In the genomic region with DNA sequence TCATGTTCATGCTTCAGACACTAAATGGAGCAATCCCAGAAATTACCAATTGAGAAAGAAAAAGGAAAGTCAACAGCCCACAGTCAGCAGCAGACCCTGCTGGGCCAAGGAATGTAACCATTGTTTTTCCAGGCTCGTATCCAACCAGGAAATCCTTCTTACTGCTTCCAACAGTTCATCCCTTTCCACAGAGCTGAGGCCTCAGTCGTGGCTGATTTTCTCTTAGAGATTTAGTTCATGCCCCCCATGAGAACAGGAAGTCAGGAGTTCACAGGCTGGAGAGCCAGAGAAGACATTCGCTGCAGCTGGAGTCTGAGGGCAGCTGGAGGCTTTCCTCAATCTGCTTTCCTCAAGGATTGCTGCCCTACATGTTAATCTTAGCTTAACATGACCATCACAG, we compare ENCODE assay signal across 10 mouse cellular contexts. TPM values are rescaled to one million over a fixed set of nuclear protein-coding genes. Genes with fewer than 3 reads are reported as not detected.
DNase-seq lines count a peak whose midpoint lies in the region; TF ChIP-seq lines count a peak whose summit lies in the region.
"Had no signal": no experiment of that assay in that cellular context is flagged by ENCODE, and none has a peak within 500 bp of the region (broad histone marks: within the 10 kb centered on the region; RNA-seq: fewer than 3 reads in every experiment).

No protein-coding gene starts in this region.

- H3K36me3 ChIP-seq in kidney, adult 2 months (ENCODE audit: control insufficient read depth, insufficient read depth, low read length): no peaks in the 10 kb centered on the region
- H3K36me3 ChIP-seq: G1E had no signal

- TF ChIP-seq POLR2A in kidney, adult 2 months (IDR thresholded peaks at IDR 0.05; ENCODE audit: low read depth, low read length): no peak

- no peak overlapping the region for H3K4me3 ChIP-seq in kidney, adult 2 months (ENCODE audit: insufficient read depth, low read depth, low read length)

- H3K27me3 ChIP-seq in kidney, adult 2 months (replicated peaks; ENCODE audit: control insufficient read depth, insufficient read depth, low read length): no peaks in the 10 kb centered on the region

- TF ChIP-seq CTCF in kidney, adult 2 months (conservative IDR thresholded peaks at IDR 0.05; ENCODE audit: insufficient read depth, insufficient read length, low read depth, low read length): no peak

- peaks cover 13% of the 10 kb centered on the region; the same call in 1 of the 2 replicates for H3K4me1 ChIP-seq in kidney, adult 2 months (ENCODE audit: control insufficient read depth, insufficient read depth, low read length)

- H3K27ac ChIP-seq in kidney, adult 2 months (ENCODE audit: insufficient read depth, low read depth, low read length): peak overlapping the region; percentile 84

- intact Hi-C loops in left cerebral cortex, postnatal 4 days (cut with DNase I): no loop called here

- WGBS in kidney, adult 2 months: 40% methylated on average over 3 of the region's 3 CpGs

- DNase-seq in kidney, adult 11 months: peak; percentile 78
- DNase-seq in kidney, adult 18-20 months: no peak
- peak; percentile 58 for DNase-seq in fibroblast of lung, adult 2 months (ENCODE audit: low read depth)
- DNase-seq in kidney, adult 2 months: peak; percentile 93
- peak; percentile 81 for DNase-seq in lung, postnatal 25 days (ENCODE audit: low spot score)
- DNase-seq in urinary bladder, postnatal 36 days (ENCODE audit: low spot score in 2 of 2): no peak
- no peak for DNase-seq in retina, embryonic 14.5 days (ENCODE audit: low spot score)
- no peak for DNase-seq in left cerebral cortex, postnatal 4 days
- DNase-seq: cerebellum, adult 9-11 months had no signal

RNA-seq across cellular contexts. Expression of a gene that starts 9.1 kb away (rescaled TPM):
- polyA plus RNA-seq in kidney, adult 2 months (2012; rRNA removed): 54.5 and 57.1 TPM in 2 replicates
- total RNA-seq in left cerebral cortex, postnatal 4 days (2021): 10 to 100 TPM; 26.5 to 28.6 TPM

RNA-seq across cellular contexts. Expression of a gene that starts 28.0 kb away (rescaled TPM):
- not detected in 2 replicates for polyA plus RNA-seq in kidney, adult 2 months (2012; rRNA removed)
- not detected for total RNA-seq in left cerebral cortex, postnatal 4 days (2021)
- polyA plus RNA-seq: G1E had no signal

RNA-seq across cellular contexts. Expression of a gene that starts 42.5 kb away (rescaled TPM):
- polyA plus RNA-seq in kidney, adult 2 months (2012; rRNA removed): 65.8 and 66.0 TPM in 2 replicates
- 1 to 10 TPM; 7.0 to 7.8 TPM for total RNA-seq in left cerebral cortex, postnatal 4 days (2021)

Comparison
In these comparisons a context has a peak if more than half of its experiments do, and no peak if none do; other contexts are left out.
1. DNase-seq: peak in kidney, adult 11 months (single experiment), fibroblast of lung, adult 2 months (single experiment), kidney, adult 2 months (single experiment) and lung, postnatal 25 days (single experiment); none in kidney, adult 18-20 months (single experiment), urinary bladder, postnatal 36 days (0 of 2), retina, embryonic 14.5 days (single experiment) and left cerebral cortex, postnatal 4 days (single experiment).